Mouse (Mus musculus): Measurements from ENCODE around the gene Tgm2. TPM values are rescaled to one million over a fixed set of nuclear protein-coding genes. Genes with fewer than 3 reads are reported as not detected.

Tgm2 gene
- polyA plus RNA-seq, 1 experiment, result 152 TPM

DNA sequence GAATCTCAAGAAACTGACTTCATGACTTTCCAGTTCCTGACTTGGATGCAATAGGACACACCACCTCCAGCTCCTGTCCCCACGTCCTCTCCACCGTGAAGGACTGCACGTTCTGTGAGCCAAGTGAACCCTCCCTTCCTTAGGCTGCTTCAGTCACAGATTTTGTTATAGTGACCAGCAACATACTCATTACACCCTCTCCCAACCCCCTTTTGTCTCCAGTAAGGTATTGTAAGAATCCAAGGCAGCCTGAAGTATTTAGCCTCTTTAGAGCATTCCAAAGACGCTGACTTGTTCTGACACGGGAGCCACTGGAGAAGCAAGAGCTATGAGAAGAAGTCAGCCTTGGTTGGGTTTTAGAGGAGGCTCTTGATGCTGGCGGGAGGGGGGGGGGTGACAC, 23.1 kb upstream of the Tgm2 start:
- no peak for DNase-seq (ENCODE audit: low read depth, low spot score)
- 80% methylated on average over 6 of the region's 6 CpGs for WGBS

- DNase-seq (ENCODE audit: low read depth, low spot score), result no peak
- WGBS, result 59% methylated on average over 8 of the region's 8 CpGs
Observed at GRCm38 (mm10) chr2:158168741-158169211, 22.5 kb upstream of the Tgm2 start.

GRCm38 (mm10) chr2:158167496-158168205, 21.4 kb upstream of the Tgm2 start:
- no peak for DNase-seq (ENCODE audit: low read depth, low spot score)

GRCm38 (mm10) chr2:158166628-158167027, 20.4 kb upstream of the Tgm2 start:
- WGBS, result 23% methylated on average over 7 of the region's 7 CpGs
- DNase-seq (ENCODE audit: low read depth, low spot score), result no peak

More at GRCm38 (mm10) chr2:158167496-158168205, 21.4 kb upstream of the Tgm2 start:
- 60% methylated on average over 9 of the region's 9 CpGs for WGBS

- WGBS, result 53% methylated on average over 4 of the region's 4 CpGs
- DNase-seq (ENCODE audit: low read depth, low spot score), result no peak
Observed at GRCm38 (mm10) chr2:158165776-158166175, 19.5 kb upstream of the Tgm2 start.

DNA sequence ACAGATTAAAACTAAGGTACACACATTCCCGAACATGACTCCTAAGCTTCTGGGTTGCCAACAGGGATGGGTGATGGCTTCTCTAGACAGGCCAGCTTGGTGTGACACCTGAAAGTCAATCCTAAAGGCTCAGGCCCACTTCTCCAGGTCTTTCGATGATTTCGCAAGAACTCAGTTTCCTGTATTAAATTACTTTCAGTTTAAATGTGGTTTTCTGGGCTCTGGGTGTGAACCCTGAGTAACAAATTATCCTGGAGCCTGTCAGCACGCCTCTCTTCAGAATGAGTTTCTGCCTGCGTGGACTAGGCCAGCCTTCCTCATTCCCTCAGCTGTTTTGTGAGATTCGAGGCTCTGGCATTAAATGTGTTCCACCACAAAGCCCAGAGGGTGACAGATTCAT, 16.8 kb upstream of the Tgm2 start:
- WGBS, result 37% methylated on average over 6 of the region's 6 CpGs
- DNase-seq (ENCODE audit: low read depth, low spot score), result no peak

- no peak for DNase-seq (ENCODE audit: low read depth, low spot score)
- WGBS, result 84% methylated on average over 6 of the region's 6 CpGs
Observed at GRCm38 (mm10) chr2:158161761-158162160, 15.5 kb upstream of the Tgm2 start.

GRCm38 (mm10) chr2:158159376-158160235, 13.4 kb upstream of the Tgm2 start:
- WGBS, result 47% methylated on average over 7 of the region's 7 CpGs
- no peak for DNase-seq (ENCODE audit: low read depth, low spot score)

DNA sequence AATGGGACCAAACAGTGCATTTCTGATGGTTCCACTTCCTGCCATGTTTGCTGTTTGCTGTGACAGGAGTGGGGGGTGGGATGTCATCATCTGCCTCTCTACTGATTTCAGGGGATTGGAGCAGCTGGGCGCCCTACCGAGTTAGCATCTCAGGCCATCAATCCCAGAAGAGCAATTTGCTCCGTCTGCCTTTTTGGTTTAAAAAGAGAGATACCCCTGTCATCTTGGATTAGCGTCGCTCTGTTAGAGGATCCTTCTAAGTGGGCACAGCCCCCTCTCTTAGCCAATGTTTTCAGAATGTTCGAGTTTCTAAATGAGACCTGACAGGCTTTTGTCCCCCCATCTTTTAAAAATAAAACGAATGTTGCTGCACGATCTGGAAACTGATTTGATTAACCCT, 11.4 kb upstream of the Tgm2 start:
- 91% methylated on average over 8 of the region's 8 CpGs for WGBS
- no peak for DNase-seq (ENCODE audit: low read depth, low spot score)

GRCm38 (mm10) chr2:158156487-158156886, 10.3 kb upstream of the Tgm2 start:
- WGBS, result 87% methylated on average over 9 of the region's 9 CpGs
- no peak for DNase-seq (ENCODE audit: low read depth, low spot score)

DNA sequence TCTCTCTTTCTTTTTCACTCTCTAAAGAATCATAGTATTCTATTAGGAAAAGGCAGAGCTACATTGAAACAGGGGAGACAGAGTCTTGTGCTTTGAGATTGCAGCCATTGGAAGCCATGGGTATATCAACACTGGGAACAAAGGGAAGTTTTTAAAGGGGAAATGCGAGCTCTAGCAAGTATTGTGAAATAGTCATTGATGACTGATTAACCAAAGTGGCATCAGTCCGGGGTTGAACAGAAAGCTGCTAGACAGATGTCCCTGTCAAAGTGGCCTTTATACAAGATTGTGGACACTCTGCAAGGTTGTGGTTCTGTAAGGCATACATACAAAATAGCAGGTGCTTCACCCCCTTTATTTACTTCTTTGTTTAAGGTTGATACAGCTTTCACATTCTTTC, 9.4 kb upstream of the Tgm2 start:
- WGBS, result 21% methylated on average over 2 of the region's 2 CpGs
- no peak for DNase-seq (ENCODE audit: low read depth, low spot score)

DNA sequence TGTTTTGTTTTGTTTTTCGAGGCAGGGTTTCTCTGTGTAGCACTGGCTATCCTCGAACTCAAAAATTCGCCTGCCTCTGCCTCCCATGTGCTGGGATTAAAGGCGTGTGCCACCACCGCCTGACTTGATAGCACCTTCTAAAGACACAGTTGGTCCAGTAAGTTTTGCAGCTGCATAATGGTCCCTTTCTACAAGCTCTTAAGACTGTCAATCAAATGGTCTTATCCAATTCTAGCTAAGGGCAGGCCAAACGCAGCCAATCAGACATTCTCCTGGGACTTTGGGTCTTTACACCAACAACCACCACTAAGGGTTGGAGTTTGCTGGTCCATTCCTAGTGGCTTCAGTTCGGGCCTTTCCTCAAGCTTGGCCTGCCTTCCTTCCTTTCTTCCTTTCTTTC, 8.9 kb upstream of the Tgm2 start:
- 80% methylated on average over 7 of the region's 7 CpGs for WGBS
- DNase-seq (ENCODE audit: low read depth, low spot score), result no peak

GRCm38 (mm10) chr2:158154641-158155040, 8.4 kb upstream of the Tgm2 start:
- WGBS, result 29% methylated on average over 8 of the region's 8 CpGs
- DNase-seq (ENCODE audit: low read depth, low spot score), result no peak

- no peak for DNase-seq (ENCODE audit: low read depth, low spot score)
- under 1% methylated on average over 22 of the region's 22 CpGs for whole genome bisulfite sequencing
Observed at GRCm38 (mm10) chr2:158153728-158154343, 7.6 kb upstream of the Tgm2 start.

DNA sequence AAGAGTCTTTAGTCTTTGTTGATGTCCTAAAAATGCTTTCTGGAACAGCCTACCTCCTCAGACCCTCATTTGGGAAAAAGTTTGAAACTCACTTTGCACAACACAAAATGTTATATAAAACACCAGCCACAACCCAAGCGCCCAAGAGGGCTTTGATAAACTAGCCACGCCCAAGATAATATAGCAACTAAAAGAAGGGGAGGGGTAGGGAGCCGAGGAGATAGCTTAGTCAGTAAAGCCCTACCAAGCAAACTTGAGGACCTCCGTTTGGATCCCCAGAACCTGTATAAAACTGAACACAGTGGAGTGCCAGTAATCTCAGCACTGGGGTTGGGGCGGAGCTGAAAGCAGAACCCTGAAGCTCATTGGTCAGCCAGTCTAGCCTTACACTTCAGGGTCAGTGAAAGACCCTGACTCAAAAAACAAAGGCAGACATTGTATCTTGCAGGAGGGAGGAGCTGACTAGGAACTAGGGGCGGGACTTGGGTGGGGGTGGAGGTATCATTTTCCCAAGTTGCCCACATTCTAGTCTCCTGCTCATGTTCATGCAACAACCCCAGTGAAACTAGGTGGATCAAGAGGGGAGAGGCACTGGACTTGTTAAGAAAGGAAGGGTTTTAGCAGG, 6.6 kb upstream of the Tgm2 start:
- no peak for DNase-seq (ENCODE audit: low read depth, low spot score)
- 37% methylated on average over 6 of the region's 6 CpGs for WGBS

GRCm38 (mm10) chr2:158151077-158151476, 4.8 kb upstream of the Tgm2 start:
- no peak for DNase-seq (ENCODE audit: low read depth, low spot score)
- WGBS, result 96% methylated on average over 3 of the region's 3 CpGs

DNA sequence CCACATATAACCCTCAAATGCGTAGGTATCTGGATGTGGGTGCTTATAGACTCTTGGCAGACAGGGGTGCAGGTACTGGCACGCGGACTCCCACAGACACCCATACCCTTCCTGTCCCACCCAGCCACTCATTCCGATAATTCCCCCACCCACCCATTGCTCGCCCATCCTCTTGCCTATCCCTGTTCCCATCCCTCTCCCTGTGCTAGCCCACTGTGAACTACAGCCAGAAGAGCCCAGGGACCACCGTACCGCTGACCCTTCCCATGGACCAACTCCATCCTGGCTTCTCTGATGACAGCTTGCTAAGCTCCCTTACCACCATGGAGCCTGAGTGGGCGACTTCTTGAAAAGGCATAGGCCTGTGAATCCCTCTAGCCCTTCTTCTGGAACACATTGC, 735 bp upstream of the Tgm2 start:
- 93% methylated on average over 8 of the region's 8 CpGs for WGBS
- DNase-seq (ENCODE audit: low read depth, low spot score), result no peak

DNA sequence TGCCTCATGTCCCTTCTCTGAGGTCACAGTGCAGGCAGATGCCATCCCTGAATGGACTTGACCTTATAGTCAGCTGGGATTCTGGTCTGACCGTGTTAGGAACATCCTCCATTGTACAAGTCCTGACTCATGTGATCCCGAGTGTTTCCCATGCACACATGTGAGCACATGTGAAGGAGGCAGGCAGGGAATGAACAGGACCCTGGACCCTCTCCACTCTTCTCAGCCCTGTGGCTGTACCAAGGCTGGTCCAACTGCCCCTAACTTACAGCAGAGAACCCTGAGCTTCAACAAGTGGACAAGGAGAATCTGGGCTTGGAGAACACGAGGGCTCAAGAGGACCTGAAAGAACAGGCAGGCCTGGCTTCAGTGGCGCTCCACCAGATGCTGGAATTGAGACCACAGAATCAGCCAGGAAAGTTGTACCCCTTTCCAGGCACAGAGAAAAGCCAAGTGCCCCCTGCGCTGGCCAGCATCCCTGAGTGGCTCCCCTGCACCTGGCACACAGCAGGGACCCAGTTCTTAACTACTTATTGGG, 639 bp downstream of the Tgm2 start:
- 37% methylated on average over 5 of the region's 5 CpGs for WGBS
- DNase-seq (ENCODE audit: low read depth, low spot score), result no peak

- WGBS, result 50% methylated on average over 6 of the region's 6 CpGs
Observed at GRCm38 (mm10) chr2:158144750-158145527, 1.3 kb downstream of the Tgm2 start.

More at GRCm38 (mm10) chr2:158144750-158145527, 1.3 kb downstream of the Tgm2 start:
- DNase-seq (ENCODE audit: low read depth, low spot score), result no peak

All from large intestine, adult 2 months (tissue).